Mouse (Mus musculus): ENCODE measurements around the gene Dnajc15.

GRCm38 (mm10) chr14:77832359-77832758, 42.6 kb downstream of the Dnajc15 start:
- TF ChIP-seq CTCF (IDR thresholded peaks at IDR 0.05) (no peak), EP300 (IDR thresholded peaks at IDR 0.05) (no peak)
